Mouse (Mus musculus): ENCODE measurements around the gene Chpf2. TPM values are rescaled to one million over a fixed set of nuclear protein-coding genes. Genes with fewer than 3 reads are reported as not detected.

The Chpf2 gene
- polyA plus RNA-seq (2017; shearing (Covaris generic)), result 28.0 TPM

GRCm38 (mm10) chr5:24586547-24587199 lies at the start of gene Chpf2:
Chpf2 (plus strand) TSS chr5:24586741.

GRCm38 (mm10) chr5:24540387-24541143 lies 46.0 kb upstream of the Chpf2 start, which contains the start of gene Asb10:
Asb10 (minus strand) TSS chr5:24540978.

GRCm38 (mm10) chr5:24556709-24557108 lies 29.8 kb upstream of the Chpf2 start, which contains the start of gene 4931409K22Rik:
4931409K22Rik (minus strand) TSS chr5:24556809.

GRCm38 (mm10) chr5:24577183-24577929 lies 9.2 kb upstream of the Chpf2 start, which contains the start of gene Abcf2:
Abcf2 (minus strand) TSS chr5:24577467.

GRCm38 (mm10) chr5:24623986-24624821 lies 37.7 kb downstream of the Chpf2 start, which contains the start of gene Smarcd3:
Smarcd3 (minus strand) TSS chr5:24624411.

Other genes starting within 250 kb of the Chpf2 start
- gene Kcnh2, start 235.1 kb upstream of the Chpf2 start, polyA plus RNA-seq (2017; shearing (Covaris generic)), result 1.1 TPM
- not detected for gene Nos3, start 221.9 kb upstream of the Chpf2 start, polyA plus RNA-seq (2017; shearing (Covaris generic))
- gene Atg9b, start 194.6 kb upstream of the Chpf2 start, polyA plus RNA-seq (2017; shearing (Covaris generic)), result 0.21 TPM
- gene Abcb8, start 193.1 kb upstream of the Chpf2 start, polyA plus RNA-seq (2017; shearing (Covaris generic)), result 12.3 TPM
- gene Asic3, start 173.3 kb upstream of the Chpf2 start, polyA plus RNA-seq (2017; shearing (Covaris generic)), result not detected
- gene Cdk5, start 163.2 kb upstream of the Chpf2 start, polyA plus RNA-seq (2017; shearing (Covaris generic)), result 63.6 TPM
- 25.1 TPM for gene Slc4a2, start 162.9 kb upstream of the Chpf2 start, polyA plus RNA-seq (2017; shearing (Covaris generic))
- 95.0 TPM for gene Fastk, start 141.5 kb upstream of the Chpf2 start, polyA plus RNA-seq (2017; shearing (Covaris generic))
- 46.2 TPM for gene Tmub1, start 138.9 kb upstream of the Chpf2 start, polyA plus RNA-seq (2017; shearing (Covaris generic))
- 83.2 TPM for gene Agap3, start 134.6 kb upstream of the Chpf2 start, polyA plus RNA-seq (2017; shearing (Covaris generic))
- gene Gbx1, start 59.5 kb upstream of the Chpf2 start, polyA plus RNA-seq (2017; shearing (Covaris generic)), result not detected
- not detected for gene Asb10, start 45.8 kb upstream of the Chpf2 start, polyA plus RNA-seq (2017; shearing (Covaris generic))
- gene 4931409K22Rik, start 29.9 kb upstream of the Chpf2 start, polyA plus RNA-seq (2017; shearing (Covaris generic)), result not detected
- 68.3 TPM for gene Abcf2, start 9.3 kb upstream of the Chpf2 start, polyA plus RNA-seq (2017; shearing (Covaris generic))
- gene Smarcd3, start 37.7 kb downstream of the Chpf2 start, polyA plus RNA-seq (2017; shearing (Covaris generic)), result 0.70 TPM
- 97.1 TPM for gene Nub1, start 98.8 kb downstream of the Chpf2 start, polyA plus RNA-seq (2017; shearing (Covaris generic))
- gene Wdr86, start 144.0 kb downstream of the Chpf2 start, polyA plus RNA-seq (2017; shearing (Covaris generic)), result not detected
- not detected for gene Crygn, start 171.3 kb downstream of the Chpf2 start, polyA plus RNA-seq (2017; shearing (Covaris generic))

Data from effector memory CD4-positive, alpha-beta T cell, adult 5 months (primary cell).